Mouse (Mus musculus) G1E (cell line): ENCODE measurements at regions not wholly inside any gene's neighbourhood (a gene's known extent, or its start where the extent isn't known, plus 50 kb on each side); places are given as distances from the start of the nearest gene placed in this dataset.

Source experiments
- CTCF ChIP-seq: IDR thresholded peaks from 2 replicates; pipeline ENCODE4 v1.5.1; 2012; ENCODE audit warnings: low read depth, low read length, inconsistent platforms, mixed read lengths
- GATA1 ChIP-seq: IDR thresholded peaks from 2 replicates; pipeline ENCODE4 v1.6.1; 2012; ENCODE audit warnings: borderline replicate concordance, low read length, inconsistent platforms, mixed read lengths
- GATA2 ChIP-seq: IDR thresholded peaks from 2 replicates; pipeline ENCODE4 v1.6.1; 2012; ENCODE audit warnings: low read depth, low read length, inconsistent platforms, borderline replicate concordance
- TAL1 ChIP-seq: conservative IDR thresholded peaks from 2 replicates; pipeline ENCODE4 v1.6.1; 2012; ENCODE audit warnings: low read depth, low read length, inconsistent platforms, mixed read lengths

- no peak for TF ChIP-seq GATA2
- no peak for TF ChIP-seq CTCF
- no peak for TF ChIP-seq TAL1
- TF ChIP-seq GATA1: no peak
Observed at GRCm38 (mm10) chr1:190365126-190365525, 194.6 kb upstream of the Prox1 start.
